Mouse (Mus musculus) embryonic stem cell, embryonic (primary cell): ENCODE measurements around the gene Mtmr14.

Source experiments
- CTCF ChIA-PET, 4 experiments: fragments of 300-600 bp in 2 of 4; fragments of 350-600 bp in 2 of 4; sonication (Branson Sonifier 250); formaldehyde crosslinking; loops; one replicate each; lab custom pipeline; 2022; ENCODE audit warnings: inconsistent platforms in 2 of 4; lab: Charles Lee
- POLR2A ChIA-PET, 4 experiments: fragments of 300-600 bp in 2 of 4; fragments of 350-600 bp in 2 of 4; sonication (Branson Sonifier 250); formaldehyde crosslinking; loops; one replicate each; lab custom pipeline; 2022; ENCODE audit warnings: antibody characterized with exemption in 4 of 4, inconsistent platforms in 1 of 4; lab: Charles Lee

Gene Mtmr14

GRCm38 (mm10) chr6:113263531-113263930 is 25.9 kb downstream of the Mtmr14 start:
- ChIA-PET POLR2A (no interaction called here), CTCF (no interaction called here)

DNA sequence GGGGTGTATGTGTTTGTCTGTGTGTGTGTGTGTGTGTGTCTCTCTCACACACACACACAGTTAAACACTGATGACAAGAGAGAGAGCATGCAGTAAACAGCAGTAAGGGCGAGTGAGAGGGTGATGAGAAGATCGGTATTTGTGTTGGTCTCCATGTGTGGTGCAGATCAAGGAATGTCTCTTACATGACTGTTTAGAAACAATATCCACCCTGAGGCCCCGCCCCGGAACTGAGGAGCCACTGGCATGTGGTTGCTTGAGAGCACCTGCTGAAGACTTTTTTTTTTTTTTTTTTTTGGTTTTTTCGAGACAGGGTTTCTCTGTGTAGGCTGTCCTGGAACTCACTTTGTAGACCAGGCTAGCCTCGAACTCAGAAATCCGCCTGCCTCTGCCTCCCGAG is 26.8 kb downstream of the Mtmr14 start:
- ChIA-PET CTCF (no interaction called here), POLR2A (no interaction called here)

DNA sequence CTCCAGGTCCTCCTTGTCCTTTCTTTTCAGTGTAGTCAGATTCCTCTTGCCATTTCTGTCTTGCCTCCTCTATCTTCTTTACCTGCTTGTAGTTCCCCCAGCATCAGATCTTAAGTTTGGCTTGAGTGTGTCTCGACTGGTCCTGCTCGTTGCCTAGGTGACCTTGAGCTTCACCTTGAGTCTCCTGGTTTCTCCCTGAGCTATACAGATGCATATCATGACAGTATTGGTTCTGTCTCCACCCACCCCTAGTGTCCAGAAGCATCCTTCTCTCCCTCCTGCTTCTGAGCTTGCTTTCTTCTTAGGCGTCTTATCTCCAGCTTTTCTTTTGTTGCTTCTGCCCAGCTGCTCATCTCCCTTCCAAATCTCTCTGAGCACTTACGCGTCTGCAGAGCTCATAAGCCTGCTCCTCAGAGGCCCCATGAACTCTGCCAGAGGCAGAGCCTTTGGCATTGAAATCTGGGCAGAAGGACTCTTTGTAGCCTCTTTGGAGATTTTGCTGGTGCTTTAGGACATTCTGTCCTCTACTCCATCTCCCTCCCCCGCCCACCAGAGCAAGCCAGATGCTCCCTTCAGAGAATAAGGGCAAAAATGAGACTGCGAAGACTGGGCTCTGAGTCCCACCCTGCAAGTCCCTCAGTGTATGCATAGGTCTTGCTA is 29.5 kb downstream of the Mtmr14 start:
- ChIA-PET POLR2A (interaction anchor here in 3 of 4 experiments (0.6 to 2.7 kb wide), 18 partner anchors 11 to 227 kb away, joined by 3 to 12 read pairs (median 3); partner anchors contain the start of genes Cpne9 (in 3 of the 3) and Ogg1 (in 1 of the 3)), CTCF (interaction anchor here in 2 of 4 experiments (0.6 to 0.7 kb wide), 3 partner anchors 30 to 157 kb away, joined by 3 to 10 read pairs (median 3); no protein-coding TSS in a partner anchor)

DNA sequence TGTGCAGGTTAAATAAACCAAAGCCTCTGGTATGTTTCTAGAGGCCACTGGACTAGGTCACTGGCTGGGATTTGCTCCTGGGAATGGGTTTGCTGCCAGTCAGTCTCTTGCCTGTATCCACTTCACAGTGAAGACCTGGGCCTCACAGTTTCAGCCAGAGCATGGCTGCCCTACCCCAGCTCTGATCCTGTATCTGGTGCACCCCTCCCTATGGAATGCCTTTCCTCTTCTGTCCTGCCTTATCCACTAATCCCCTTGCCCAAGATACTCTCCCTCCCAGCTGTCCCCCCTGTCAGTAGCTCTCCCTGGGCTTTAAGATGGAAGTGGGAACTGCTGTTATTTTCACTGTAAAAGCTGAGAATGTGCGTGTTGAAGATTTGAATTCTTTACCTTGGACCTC is 30.3 kb downstream of the Mtmr14 start:
- POLR2A ChIA-PET: interaction anchor here in 3 of 4 experiments (1.0 to 2.1 kb wide), 7 partner anchors 12 to 153 kb away, joined by 3 to 7 read pairs (median 6); partner anchors contain the start of gene Cpne9 (in 1 of the 3)
- CTCF ChIA-PET: no interaction called here

- ChIA-PET POLR2A (interaction anchor here in 2 of 4 experiments (1.9 to 3.4 kb wide), 2 partner anchors 11 to 35 kb away, joined by 5 to 16 read pairs; partner anchors contain the start of gene Brpf1 (in 1 of the 2)), CTCF (interaction anchor here in 1 of 4 experiments (0.6 kb wide), 1 partner anchor 51 kb away, joined by 4 read pairs; no protein-coding TSS in a partner anchor)
These were observed 34.7 kb downstream of the Mtmr14 start for GRCm38 (mm10) chr6:113272365-113272764.

DNA sequence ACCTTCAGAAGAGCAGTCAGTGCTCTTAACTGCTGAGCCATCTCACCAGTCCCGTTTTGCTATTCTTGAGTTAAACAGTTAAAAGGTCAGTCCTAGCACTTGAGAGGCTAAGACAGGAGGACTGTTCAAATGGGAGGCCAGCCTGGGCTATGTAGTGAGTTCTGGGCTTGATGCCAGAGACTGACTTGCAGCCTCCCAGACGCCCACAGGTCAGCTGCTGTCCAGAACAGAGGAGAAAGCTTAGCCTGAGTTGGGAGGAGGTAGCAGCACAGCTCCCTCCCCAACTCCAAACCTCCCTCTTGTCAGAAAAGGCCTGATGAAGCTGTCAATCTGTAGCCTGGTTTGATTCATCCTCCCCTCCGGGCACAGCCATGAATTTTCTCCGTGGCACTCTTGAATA is 39.2 kb downstream of the Mtmr14 start:
- POLR2A ChIA-PET: interaction anchor here in 1 of 4 experiments (0.9 to 2.7 kb wide), 4 partner anchors 10 to 110 kb away, joined by 3 to 9 read pairs (median 4); partner anchors contain the start of gene Brpf1
- CTCF ChIA-PET: no interaction called here

- CTCF ChIA-PET: interaction anchor here in 1 of 4 experiments (1.0 to 2.5 kb wide), 2 partner anchors 21 to 73 kb away, joined by 5 to 12 read pairs; no protein-coding TSS in a partner anchor
- POLR2A ChIA-PET: interaction anchor here in 3 of 4 experiments (0.6 to 7.4 kb wide), 11 partner anchors 13 to 186 kb away, joined by 3 to 64 read pairs (median 7); partner anchors contain the start of genes Brpf1 (in 2 of the 3) and Ogg1 (in 1 of the 3)
These were observed 44.0 kb downstream of the Mtmr14 start for GRCm38 (mm10) chr6:113281676-113282075.

- ChIA-PET CTCF (interaction anchor here in 2 of 4 experiments (0.7 to 2.5 kb wide), 4 partner anchors 20 to 73 kb away, joined by 3 to 12 read pairs (median 4); no protein-coding TSS in a partner anchor), POLR2A (interaction anchor here in 3 of 4 experiments (0.7 to 7.4 kb wide), 23 partner anchors 12 to 458 kb away, joined by 3 to 64 read pairs (median 5); partner anchors contain the start of genes Brpf1 (in 2 of the 3), Ogg1 (in 2 of the 3), Camk1 (in 1 of the 3) and Rpusd3 (in 1 of the 3))
These were observed 44.6 kb downstream of the Mtmr14 start, which contains the start of gene Cpne9 for GRCm38 (mm10) chr6:113282101-113282802. TSS of gene Cpne9 (plus strand) at chr6:113282307.

DNA sequence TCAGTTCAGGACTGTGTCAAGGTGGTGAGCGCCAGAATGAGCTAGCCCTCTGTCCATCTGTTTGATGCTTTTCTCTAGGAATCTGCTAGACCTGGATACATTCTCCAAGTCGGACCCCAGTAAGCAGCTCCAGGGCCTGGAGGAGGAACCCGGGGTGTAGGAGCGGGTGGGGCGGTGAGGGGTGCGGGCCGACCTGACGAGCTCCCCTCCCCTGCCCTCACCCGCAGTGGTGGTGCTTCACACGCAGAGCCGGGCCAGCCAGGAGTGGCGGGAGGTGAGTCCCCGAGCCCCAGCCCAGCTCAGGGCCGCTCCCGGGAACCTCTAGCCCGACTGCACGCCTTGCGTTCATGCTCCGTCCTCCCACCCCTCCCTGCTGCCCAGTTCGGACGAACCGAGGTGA is 45.3 kb downstream of the Mtmr14 start:
- POLR2A ChIA-PET: interaction anchor here in 3 of 4 experiments (0.5 to 7.4 kb wide), 32 partner anchors 8 to 457 kb away, joined by 3 to 64 read pairs (median 4); partner anchors contain the start of genes Brpf1 (in 2 of the 3), Ogg1 (in 2 of the 3), Camk1 (in 1 of the 3) and Mtmr14 (in 1 of the 3)
- CTCF ChIA-PET: interaction anchor here in 2 of 4 experiments (0.6 to 2.5 kb wide), 7 partner anchors 19 to 245 kb away, joined by 3 to 12 read pairs (median 3); no protein-coding TSS in a partner anchor

DNA sequence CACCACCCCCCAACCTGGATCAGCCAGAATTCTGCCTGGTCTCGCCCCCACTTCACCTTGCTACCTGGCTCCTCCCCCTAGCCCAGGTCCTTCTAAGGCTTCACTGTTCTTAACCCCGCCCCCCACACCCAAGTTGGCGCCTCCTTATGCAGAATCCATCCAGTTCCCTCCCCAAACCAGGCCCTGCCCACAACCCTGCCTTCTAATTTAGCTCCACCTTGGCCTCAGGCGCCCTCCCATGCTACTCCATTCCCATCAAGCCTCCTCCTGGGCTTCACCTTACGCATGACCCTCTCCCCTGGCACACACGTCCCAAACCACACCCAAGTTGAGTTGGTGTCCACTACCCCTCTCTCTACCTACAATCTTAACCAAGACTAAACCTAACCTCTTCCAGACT is 45.9 kb downstream of the Mtmr14 start:
- ChIA-PET POLR2A (interaction anchor here (0.5 to 7.4 kb wide), 34 partner anchors 9 to 456 kb away, joined by 3 to 64 read pairs (median 4); partner anchors contain the start of genes Brpf1 (in 2 of the 4), Mtmr14 (in 2 of the 4), Ogg1 (in 2 of the 4) and Camk1 (in 1 of the 4)), CTCF (interaction anchor here in 3 of 4 experiments (0.6 to 2.5 kb wide), 8 partner anchors 13 to 839 kb away, joined by 3 to 12 read pairs (median 4); no protein-coding TSS in a partner anchor)

GRCm38 (mm10) chr6:113284931-113285330 is 47.3 kb downstream of the Mtmr14 start:
- ChIA-PET POLR2A (interaction anchor here in 3 of 4 experiments (1.0 to 7.4 kb wide), 11 partner anchors 9 to 327 kb away, joined by 3 to 64 read pairs (median 6); partner anchors contain the start of genes Brpf1 (in 2 of the 3), Camk1 (in 1 of the 3) and Thumpd3 (in 1 of the 3)), CTCF (no interaction called here)

DNA sequence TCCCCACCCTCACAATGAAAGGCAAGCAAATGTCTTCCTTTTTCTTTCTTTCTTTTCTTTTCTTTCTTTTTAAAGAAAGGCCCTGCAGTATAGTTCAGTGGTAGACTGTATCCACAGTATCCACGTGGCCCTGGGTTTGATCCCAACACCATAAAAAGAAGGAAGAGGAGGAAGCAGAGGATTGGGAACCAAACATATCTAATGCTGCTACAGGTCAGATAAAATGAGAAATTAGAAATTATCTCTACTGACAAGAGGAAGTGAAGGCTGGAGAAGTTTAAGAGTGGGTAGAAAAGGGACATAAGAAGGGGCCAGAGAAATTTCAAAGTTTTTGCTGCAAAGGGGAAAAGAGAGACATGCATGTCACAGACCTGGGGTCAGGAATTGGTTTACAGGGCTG is 48.7 kb downstream of the Mtmr14 start:
- CTCF ChIA-PET: no interaction called here
- POLR2A ChIA-PET: interaction anchor here in 1 of 4 experiments (2.5 to 7.4 kb wide), 3 partner anchors 10 to 20 kb away, joined by 5 to 64 read pairs (median 54); partner anchors contain the start of gene Brpf1

GRCm38 (mm10) chr6:113287236-113287635 is 49.6 kb downstream of the Mtmr14 start:
- ChIA-PET CTCF (no interaction called here), POLR2A (interaction anchor here in 2 of 4 experiments (1.5 to 3.0 kb wide), 3 partner anchors 9 to 21 kb away, joined by 3 to 15 read pairs (median 5); partner anchors contain the start of gene Brpf1 (in 1 of the 2))

- POLR2A ChIA-PET: interaction anchor here in 3 of 4 experiments (0.5 to 3.0 kb wide), 11 partner anchors 9 to 105 kb away, joined by 3 to 15 read pairs (median 4); partner anchors contain the start of gene Brpf1 (in 2 of the 3)
- CTCF ChIA-PET: interaction anchor here in 2 of 4 experiments (0.7 to 1.5 kb wide), 3 partner anchors 11 to 16 kb away, joined by 6 to 7 read pairs (median 6); no protein-coding TSS in a partner anchor
These were observed 51.7 kb downstream of the Mtmr14 start for GRCm38 (mm10) chr6:113289346-113289745.

- POLR2A ChIA-PET: interaction anchor here in 2 of 4 experiments (1.5 to 3.0 kb wide), 5 partner anchors 11 to 18 kb away, joined by 4 to 15 read pairs (median 4); partner anchors contain the start of gene Brpf1 (in 2 of the 2)
These were observed 52.7 kb downstream of the Mtmr14 start for GRCm38 (mm10) chr6:113290346-113290745.

DNA sequence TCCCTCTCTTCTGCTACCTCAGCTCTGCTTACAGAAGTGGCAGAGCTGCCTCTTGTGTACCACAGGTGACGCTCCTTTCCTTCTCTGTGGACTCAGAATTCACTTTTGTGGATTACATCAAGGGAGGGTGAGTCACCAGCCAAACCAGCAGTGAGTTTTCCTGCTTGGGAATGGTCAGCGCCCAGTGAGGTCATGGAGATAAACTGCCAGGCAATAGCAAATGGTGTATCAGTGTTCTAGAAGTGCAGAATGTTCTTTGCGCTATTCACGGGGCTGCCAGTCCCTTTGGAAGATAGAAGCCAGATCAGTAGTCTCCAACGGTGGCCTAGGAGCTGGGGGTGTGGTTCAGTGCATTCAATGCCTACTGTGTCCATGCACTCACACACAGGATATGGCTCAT is 55.3 kb downstream of the Mtmr14 start:
- CTCF ChIA-PET: interaction anchor here in 1 of 4 experiments (1.2 kb wide), 1 partner anchor 9 kb away, joined by 4 read pairs; no protein-coding TSS in a partner anchor
- POLR2A ChIA-PET: interaction anchor here in 2 of 4 experiments (1.2 to 6.3 kb wide), 4 partner anchors 9 to 25 kb away, joined by 3 to 54 read pairs (median 22); partner anchors contain the start of gene Cpne9 (in 2 of the 2)

More at GRCm38 (mm10) chr6:113290346-113290745, 52.7 kb downstream of the Mtmr14 start:
- CTCF ChIA-PET: no interaction called here

- POLR2A ChIA-PET: interaction anchor here in 2 of 4 experiments (0.8 to 6.3 kb wide), 13 partner anchors 8 to 220 kb away, joined by 3 to 72 read pairs (median 4); partner anchors contain the start of genes Cpne9 (in 2 of the 2), Brpf1 (in 1 of the 2) and Mtmr14 (in 1 of the 2)
- CTCF ChIA-PET: interaction anchor here in 2 of 4 experiments (0.7 to 1.3 kb wide), 3 partner anchors 10 to 120 kb away, joined by 3 read pairs; no protein-coding TSS in a partner anchor
These were observed 58.4 kb downstream of the Mtmr14 start for GRCm38 (mm10) chr6:113296046-113296445.
